Mouse (Mus musculus) E14TG2a.4 (cell line): ENCODE measurements around the gene Boll.

Source experiments
- CTCF ChIP-seq: conservative IDR thresholded peaks from 2 replicates; pipeline ENCODE4 v1.5.1; 2014; ENCODE audit warnings: low read length
- NANOG ChIP-seq: IDR thresholded peaks from 2 replicates; pipeline ENCODE4 v1.6.1; 2014; ENCODE audit warnings: borderline replicate concordance, low read length, mixed read lengths
- POU5F1 ChIP-seq: IDR thresholded peaks from 2 replicates; pipeline ENCODE4 v1.6.1; 2014; ENCODE audit warnings: low read length, borderline replicate concordance

DNA sequence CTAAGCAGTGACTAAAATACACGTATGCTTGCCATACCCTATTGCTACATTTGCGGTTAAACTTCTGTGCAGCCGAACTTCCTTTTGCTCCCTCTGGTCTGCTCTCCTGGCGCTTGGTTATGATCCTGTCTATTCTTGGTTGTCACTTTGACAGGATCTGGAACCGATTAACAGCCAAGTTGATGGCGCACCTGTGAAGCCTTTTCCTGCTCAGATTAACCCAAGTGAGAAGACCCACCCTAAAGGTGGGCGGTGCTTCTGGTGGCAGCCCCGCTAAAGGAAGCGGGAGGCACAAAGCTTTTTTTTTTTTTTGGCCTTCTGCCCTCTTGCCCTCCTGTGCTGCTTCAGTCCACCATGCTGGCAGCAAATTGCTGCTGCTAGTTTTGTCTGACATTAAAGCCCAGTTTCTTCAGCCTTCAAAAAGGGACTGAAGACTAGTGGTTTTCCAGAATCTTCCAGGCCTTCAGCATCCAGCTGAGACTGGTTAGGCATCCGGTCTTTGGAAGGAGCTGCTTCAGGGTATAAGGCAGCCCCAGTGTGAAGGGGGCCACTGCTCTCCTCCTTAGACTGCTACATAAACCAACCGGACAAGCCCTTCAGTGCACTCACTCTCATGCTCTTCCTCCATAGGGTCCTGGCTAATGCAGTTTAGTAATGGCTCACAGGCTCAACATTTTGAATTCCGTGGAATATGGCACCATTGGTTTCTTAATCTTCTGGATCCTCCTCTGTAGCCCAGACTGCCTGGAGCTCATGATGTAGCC lies 152.9 kb downstream of the Boll start:
- TF ChIP-seq POU5F1 (no peak), CTCF (no peak), NANOG (no peak)
